Mouse (Mus musculus): Measurements from ENCODE around the gene Zmynd15.
"Not testable (repeated sequence)": the region's sequence is repeated elsewhere in the genome, so short reads cannot be mapped to it uniquely, and the experiment has no call there.

Gene Zmynd15

DNA sequence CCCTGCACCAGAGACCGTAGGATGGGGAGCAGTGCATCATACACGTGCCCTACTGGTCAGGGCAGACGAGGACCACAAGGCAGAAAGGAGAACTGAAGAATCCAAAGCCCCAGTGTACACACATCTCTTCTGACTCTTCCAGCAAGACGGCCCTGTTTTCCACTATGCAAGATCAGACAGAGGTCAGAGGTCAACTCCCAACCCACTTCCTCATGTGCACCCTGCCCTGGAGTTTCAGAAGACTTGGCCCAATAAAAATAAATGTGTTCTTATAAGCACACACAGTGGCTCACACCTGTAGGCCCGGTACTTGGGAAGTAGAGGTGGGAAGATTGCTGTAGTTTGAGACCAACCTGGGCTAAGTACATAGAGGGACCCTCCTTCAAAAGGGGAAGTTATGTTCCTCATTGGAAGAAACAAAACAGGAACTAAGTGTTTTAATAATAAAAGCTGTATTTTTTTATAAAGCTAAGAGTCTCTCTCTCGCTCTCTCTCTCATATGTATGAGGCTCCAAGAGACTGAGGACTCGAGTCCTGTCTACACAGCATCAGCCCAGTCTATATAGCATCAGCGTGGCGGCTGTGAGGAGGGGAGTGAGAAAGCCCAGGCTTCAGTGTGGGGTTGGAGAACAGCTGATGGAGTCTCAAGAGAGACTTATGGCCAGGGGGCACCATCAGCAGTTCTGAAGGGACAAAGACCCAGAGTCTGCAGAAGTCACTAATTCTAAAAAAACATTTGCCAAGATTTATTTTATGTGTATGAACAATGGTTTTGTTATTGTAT is 5.8 kb upstream of the Zmynd15 start:
- no peaks in the 10 kb centered on the region for H3K9me3 ChIP-seq (ENCODE audit: low read length)
- H3K4me3 ChIP-seq (replicated peaks; ENCODE audit: low read length), result peak overlapping the region; percentile 95
- peaks cover 13% of the 10 kb centered on the region for H3K27me3 ChIP-seq (ENCODE audit: insufficient read depth, low read length)
- H3K36me3 ChIP-seq (ENCODE audit: insufficient read depth, low read length), result peaks cover 26% of the 10 kb centered on the region
- H3K4me1 ChIP-seq (replicated peaks; ENCODE audit: low read depth, low read length), result peaks cover 22% of the 10 kb centered on the region
- TF ChIP-seq NANOG (IDR thresholded peaks at IDR 0.05; ENCODE audit: borderline replicate concordance, low read length) (no peak), CTCF (conservative IDR thresholded peaks at IDR 0.05; ENCODE audit: low read length) (no peak), POU5F1 (IDR thresholded peaks at IDR 0.05; ENCODE audit: borderline replicate concordance, low read length) (no peak)

DNA sequence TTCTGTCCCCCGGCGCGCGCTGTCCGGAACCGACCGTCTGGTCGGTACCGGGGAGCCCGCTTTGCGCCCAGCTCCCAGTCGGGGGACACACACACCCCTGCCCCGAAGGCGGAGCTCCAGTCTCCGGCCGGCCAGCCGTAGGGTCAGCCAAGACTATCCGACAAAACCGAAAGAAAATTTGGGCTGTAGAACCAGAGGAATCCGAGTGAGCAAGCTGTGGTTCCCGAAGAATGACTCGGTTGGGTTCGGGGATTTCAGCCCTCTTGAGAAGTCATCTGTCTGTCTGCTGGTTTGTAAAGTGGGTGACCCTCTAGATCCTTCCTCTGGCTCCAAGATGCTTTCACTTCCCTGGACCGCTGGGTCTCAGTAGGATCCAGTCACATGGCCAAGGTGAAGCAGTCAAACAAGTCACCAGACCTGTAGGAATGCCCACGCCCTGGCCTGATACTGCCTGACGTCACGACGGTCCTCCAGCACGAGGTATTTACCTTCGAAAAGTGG is 418 bp downstream of the Zmynd15 start, which contains the start of gene Cxcl16:
Gene Cxcl16, minus strand, starts transcription at position 384 of the 501 bp plus-strand sequence.
- Histone ChIP-seq H3K4me1 (replicated peaks; ENCODE audit: low read depth, low read length) (peaks cover 27% of the 10 kb centered on the region), H3K4me3 (replicated peaks; ENCODE audit: low read length) (peak within 1 kb of the TSS; percentile 73), H3K36me3 (ENCODE audit: insufficient read depth, low read length) (peaks cover 8% of the 10 kb centered on the region), H3K9me3 (ENCODE audit: low read length) (no peaks in the 10 kb centered on the region), H3K27me3 (ENCODE audit: insufficient read depth, low read length) (peaks cover 72% of the 10 kb centered on the region)
- TF ChIP-seq POU5F1 (IDR thresholded peaks at IDR 0.05; ENCODE audit: borderline replicate concordance, low read length) (no peak), NANOG (IDR thresholded peaks at IDR 0.05; ENCODE audit: borderline replicate concordance, low read length) (no peak), CTCF (conservative IDR thresholded peaks at IDR 0.05; ENCODE audit: low read length) (no peak)

DNA sequence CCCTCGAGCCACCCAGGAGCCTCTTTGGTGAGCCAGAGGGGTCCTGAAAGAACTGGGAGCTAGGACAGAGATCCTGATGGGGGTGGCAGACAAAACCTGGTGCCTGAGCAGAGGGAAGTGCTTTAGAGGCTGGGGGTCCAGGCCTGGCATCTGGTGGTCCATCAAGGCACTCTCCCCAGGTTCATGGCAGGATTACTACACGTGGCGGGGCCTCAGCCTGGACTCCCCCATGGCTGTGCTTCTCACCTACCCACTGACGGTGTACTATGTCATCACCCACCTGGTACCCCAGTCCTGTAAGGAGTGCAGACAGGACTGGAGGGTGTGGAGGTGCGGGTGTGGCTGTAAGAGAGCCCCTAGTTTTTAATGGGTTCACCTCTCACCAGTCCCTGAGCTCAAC is 4.7 kb downstream of the Zmynd15 start:
- Histone ChIP-seq H3K9me3 (ENCODE audit: low read length) (no peaks in the 10 kb centered on the region), H3K36me3 (ENCODE audit: insufficient read depth, low read length) (no peaks in the 10 kb centered on the region), H3K4me1 (replicated peaks; ENCODE audit: low read depth, low read length) (peaks cover 39% of the 10 kb centered on the region), H3K4me3 (replicated peaks; ENCODE audit: low read length) (no peak overlapping the region), H3K27me3 (ENCODE audit: insufficient read depth, low read length) (peaks cover 86% of the 10 kb centered on the region)
- TF ChIP-seq NANOG (IDR thresholded peaks at IDR 0.05; ENCODE audit: borderline replicate concordance, low read length) (no peak), CTCF (conservative IDR thresholded peaks at IDR 0.05; ENCODE audit: low read length) (no peak), POU5F1 (IDR thresholded peaks at IDR 0.05; ENCODE audit: borderline replicate concordance, low read length) (no peak)

DNA sequence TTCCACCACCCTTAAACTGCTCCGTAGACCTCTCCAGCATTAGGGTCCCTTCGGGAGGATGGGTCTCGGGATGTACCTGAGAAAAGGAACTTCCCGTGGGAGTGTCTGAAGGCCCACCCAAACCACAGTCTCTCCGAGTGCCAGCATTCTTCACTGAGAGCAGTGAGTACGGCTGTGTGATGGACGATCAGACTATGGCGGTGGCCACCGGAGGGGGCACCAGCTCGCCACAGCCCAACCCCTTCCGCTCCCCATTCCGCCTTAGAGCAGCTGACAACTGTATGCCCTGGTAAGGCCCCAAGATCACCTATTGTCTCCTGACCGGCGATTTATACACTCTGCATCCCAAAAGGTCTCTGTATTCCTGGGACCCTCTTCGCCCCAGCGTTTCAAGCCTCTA is 6.0 kb downstream of the Zmynd15 start:
- TF ChIP-seq NANOG (IDR thresholded peaks at IDR 0.05; ENCODE audit: borderline replicate concordance, low read length) (no peak), POU5F1 (IDR thresholded peaks at IDR 0.05; ENCODE audit: borderline replicate concordance, low read length) (no peak), CTCF (conservative IDR thresholded peaks at IDR 0.05; ENCODE audit: low read length) (no peak)
- Histone ChIP-seq H3K27me3 (ENCODE audit: insufficient read depth, low read length) (peaks cover 74% of the 10 kb centered on the region), H3K36me3 (ENCODE audit: insufficient read depth, low read length) (no peaks in the 10 kb centered on the region), H3K4me1 (replicated peaks; ENCODE audit: low read depth, low read length) (peaks cover 29% of the 10 kb centered on the region), H3K9me3 (ENCODE audit: low read length) (no peaks in the 10 kb centered on the region), H3K4me3 (replicated peaks; ENCODE audit: low read length) (peak overlapping the region; percentile 73)

DNA sequence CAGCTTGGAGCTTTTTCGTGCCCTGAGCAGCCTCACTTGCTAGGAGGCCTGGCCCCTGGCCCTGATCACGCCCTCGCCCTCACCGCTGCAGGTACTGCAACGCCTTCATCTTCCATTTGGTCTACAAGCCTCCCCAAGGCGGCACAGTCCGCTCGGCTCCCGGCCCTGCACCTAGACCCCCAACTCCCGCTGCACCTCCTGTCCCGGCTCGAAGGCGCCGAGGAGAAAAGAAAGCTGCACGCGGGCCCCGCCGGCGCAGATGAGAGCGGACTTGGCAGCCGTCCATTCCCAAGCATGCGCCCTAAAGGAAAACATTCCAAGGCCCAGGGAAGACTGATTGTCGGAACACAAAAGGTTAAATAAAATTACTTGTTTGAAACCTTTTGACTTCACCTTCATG is 6.6 kb downstream of the Zmynd15 start:
- H3K9me3 ChIP-seq (ENCODE audit: low read length), result no peaks in the 10 kb centered on the region
- TF ChIP-seq CTCF (conservative IDR thresholded peaks at IDR 0.05; ENCODE audit: low read length) (no peak), NANOG (IDR thresholded peaks at IDR 0.05; ENCODE audit: borderline replicate concordance, low read length) (no peak), POU5F1 (IDR thresholded peaks at IDR 0.05; ENCODE audit: borderline replicate concordance, low read length) (no peak)
- H3K36me3 ChIP-seq (ENCODE audit: insufficient read depth, low read length), result no peaks in the 10 kb centered on the region
- peak overlapping the region; percentile 73 for H3K4me3 ChIP-seq (replicated peaks; ENCODE audit: low read length)
- peaks cover 68% of the 10 kb centered on the region for H3K27me3 ChIP-seq (ENCODE audit: insufficient read depth, low read length)
- H3K4me1 ChIP-seq (replicated peaks; ENCODE audit: low read depth, low read length), result peaks cover 29% of the 10 kb centered on the region

DNA sequence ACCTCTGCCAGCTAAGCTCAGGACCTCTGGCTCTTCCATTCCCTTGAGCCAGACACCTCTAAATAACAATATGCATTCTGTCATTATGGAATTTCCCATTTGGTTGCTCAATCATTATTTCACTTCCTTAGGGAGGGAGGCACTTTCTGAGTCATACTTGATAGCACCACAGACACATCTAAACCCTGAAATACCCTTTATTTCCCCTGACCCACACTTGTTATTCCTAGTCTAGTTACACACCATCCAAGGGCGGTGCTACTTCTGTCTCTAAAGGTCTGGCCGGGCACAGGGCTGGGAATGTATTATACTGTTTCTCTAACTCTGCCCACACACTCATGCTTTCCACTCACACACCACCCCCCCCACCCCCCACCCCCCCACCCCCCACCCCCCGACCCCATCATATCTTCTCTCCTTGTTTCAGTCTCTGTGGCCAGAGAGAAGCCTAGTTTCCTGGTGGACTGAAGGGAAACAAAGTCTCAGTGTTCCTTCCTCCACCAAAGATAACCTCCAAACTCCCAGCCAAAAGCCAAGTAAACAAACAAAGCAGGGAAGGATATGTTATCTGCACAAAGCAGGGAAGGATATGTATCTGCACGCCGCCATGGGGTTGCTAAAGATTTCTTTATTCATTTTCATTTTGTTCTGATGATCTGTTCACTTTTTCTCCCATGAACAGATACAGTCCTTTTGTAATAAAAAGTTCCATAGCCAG is 8.8 kb downstream of the Zmynd15 start:
- TF ChIP-seq CTCF (conservative IDR thresholded peaks at IDR 0.05; ENCODE audit: low read length) (no peak), POU5F1 (IDR thresholded peaks at IDR 0.05; ENCODE audit: borderline replicate concordance, low read length) (no peak)
- no peak overlapping the region for H3K4me3 ChIP-seq (replicated peaks; ENCODE audit: low read length)
- peaks cover 48% of the 10 kb centered on the region for H3K27me3 ChIP-seq (ENCODE audit: insufficient read depth, low read length)
- H3K4me1 ChIP-seq (replicated peaks; ENCODE audit: low read depth, low read length), result peaks cover 29% of the 10 kb centered on the region
- no peaks in the 10 kb centered on the region for H3K36me3 ChIP-seq (ENCODE audit: insufficient read depth, low read length)
- no peaks in the 10 kb centered on the region for H3K9me3 ChIP-seq (ENCODE audit: low read length)

DNA sequence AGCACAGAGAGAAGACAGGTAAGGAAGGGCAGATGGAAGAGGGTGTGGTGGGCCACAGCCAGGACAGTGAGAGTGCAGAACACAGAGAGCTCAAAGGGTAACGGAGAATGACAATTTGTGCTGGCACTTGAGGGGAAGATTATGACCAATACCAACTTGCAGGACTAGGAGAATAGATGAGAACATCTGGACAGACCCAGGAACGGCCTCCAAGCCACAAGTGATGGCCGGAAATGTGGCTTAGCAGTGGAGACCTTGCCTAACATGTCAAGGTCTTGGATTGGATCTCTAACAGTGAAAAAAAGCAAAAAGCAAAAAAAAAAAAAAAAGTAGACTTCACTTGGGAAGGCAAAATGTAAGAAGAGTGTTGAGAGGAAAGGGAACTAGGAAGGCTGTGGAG is 10.5 kb downstream of the Zmynd15 start:
- peaks cover 16% of the 10 kb centered on the region for H3K4me1 ChIP-seq (replicated peaks; ENCODE audit: low read depth, low read length)
- peaks cover 32% of the 10 kb centered on the region for H3K27me3 ChIP-seq (ENCODE audit: insufficient read depth, low read length)
- H3K4me3 ChIP-seq (replicated peaks; ENCODE audit: low read length), result no peak overlapping the region
- H3K36me3 ChIP-seq (ENCODE audit: insufficient read depth, low read length), result no peaks in the 10 kb centered on the region
- H3K9me3 ChIP-seq (ENCODE audit: low read length), result no peaks in the 10 kb centered on the region
- TF ChIP-seq NANOG (IDR thresholded peaks at IDR 0.05; ENCODE audit: borderline replicate concordance, low read length) (no peak), POU5F1 (IDR thresholded peaks at IDR 0.05; ENCODE audit: borderline replicate concordance, low read length) (no peak), CTCF (conservative IDR thresholded peaks at IDR 0.05; ENCODE audit: low read length) (no peak)

DNA sequence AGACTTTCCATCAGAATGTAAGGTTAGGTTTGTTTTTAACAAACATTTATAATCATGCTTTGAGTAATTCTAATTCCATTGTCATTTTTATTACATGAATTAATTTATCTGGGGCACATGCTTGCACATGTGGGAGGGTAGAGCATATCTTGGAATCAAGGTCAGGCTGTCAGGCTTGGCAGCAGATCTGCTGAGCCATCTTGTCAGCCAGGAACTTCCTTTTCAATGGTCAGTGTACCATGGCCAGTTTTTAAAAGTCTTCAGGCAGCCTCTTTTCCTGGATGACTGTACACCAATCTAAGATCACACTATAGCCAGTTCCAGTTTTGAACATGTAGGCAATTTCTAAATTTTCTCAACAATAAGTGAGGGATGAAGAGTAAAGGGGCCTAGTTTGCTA is 13.5 kb downstream of the Zmynd15 start:
- H3K27me3 ChIP-seq (ENCODE audit: insufficient read depth, low read length), result peaks cover 6% of the 10 kb centered on the region
- H3K4me1 ChIP-seq (replicated peaks; ENCODE audit: low read depth, low read length), result no peaks in the 10 kb centered on the region
- no peaks in the 10 kb centered on the region for H3K36me3 ChIP-seq (ENCODE audit: insufficient read depth, low read length)
- no peaks in the 10 kb centered on the region for H3K9me3 ChIP-seq (ENCODE audit: low read length)
- TF ChIP-seq NANOG (IDR thresholded peaks at IDR 0.05; ENCODE audit: borderline replicate concordance, low read length) (no peak), POU5F1 (IDR thresholded peaks at IDR 0.05; ENCODE audit: borderline replicate concordance, low read length) (no peak), CTCF (conservative IDR thresholded peaks at IDR 0.05; ENCODE audit: low read length) (no peak)
- no peak overlapping the region for H3K4me3 ChIP-seq (replicated peaks; ENCODE audit: low read length)

DNA sequence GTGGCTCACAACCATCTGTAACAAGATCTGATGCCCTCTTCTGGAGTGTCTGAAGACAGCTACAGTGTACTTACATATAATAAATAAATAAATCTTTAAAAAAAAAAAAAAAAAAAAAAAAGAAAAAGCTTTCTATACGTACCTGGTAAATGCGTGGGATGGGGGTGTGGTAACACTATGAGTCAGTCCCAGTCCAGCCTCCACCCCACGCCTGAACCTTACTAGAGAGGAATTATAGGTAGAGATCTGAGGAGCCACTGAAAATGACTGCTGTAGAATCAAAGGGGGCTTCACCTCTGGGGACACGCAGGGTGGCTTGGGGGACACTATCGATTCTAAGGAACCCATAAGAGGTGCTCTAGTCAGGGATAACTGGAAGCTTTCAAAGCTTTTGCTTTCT is 14.1 kb downstream of the Zmynd15 start:
- H3K36me3 ChIP-seq (ENCODE audit: insufficient read depth, low read length); H3K4me3 ChIP-seq (replicated peaks; ENCODE audit: low read length); H3K4me1 ChIP-seq (replicated peaks; ENCODE audit: low read depth, low read length); H3K9me3 ChIP-seq (ENCODE audit: low read length); H3K27me3 ChIP-seq (ENCODE audit: insufficient read depth, low read length): not testable (repeated sequence)
